Mouse (Mus musculus) midbrain, embryonic 14.5 days (tissue): ENCODE results near the gene Dctn5. TPM values are rescaled to one million over a fixed set of nuclear protein-coding genes. Genes with fewer than 3 reads are reported as not detected.

Experiments used
- polyA plus RNA-seq: library from polyadenylated mRNA; unstranded; fragments of >200 nt; fragmentation: Nextera tagmentation; extraction: Ambion mirVana; gene quantifications from 2 replicates; pipeline ENCODE4 v1.2.1, GENCODE M21; 2014

The Dctn5 gene
- polyA plus RNA-seq, 1 experiment from 2014 or later: 167 TPM

Other genes starting within 250 kb of the Dctn5 start
- 15.4 and 19.8 TPM in 2 replicates for gene Cog7, start 151.3 kb upstream of the Dctn5 start, polyA plus RNA-seq
- gene Gga2, start 111.8 kb upstream of the Dctn5 start, polyA plus RNA-seq: 33.3 and 38.3 TPM in 2 replicates
- 93.0 and 108 TPM in 2 replicates for gene Ubfd1, start 65.9 kb upstream of the Dctn5 start, polyA plus RNA-seq
- gene Ears2, start 65.8 kb upstream of the Dctn5 start, polyA plus RNA-seq: 8.2 and 11.0 TPM in 2 replicates
- gene Ndufab1, start 31.2 kb upstream of the Dctn5 start, polyA plus RNA-seq: 583 and 649 TPM in 2 replicates
- gene Palb2, start 56 bp upstream of the Dctn5 start, polyA plus RNA-seq: 5.6 TPM in 2 replicates
- 12.7 and 21.4 TPM in 2 replicates for gene Plk1, start 26.4 kb downstream of the Dctn5 start, polyA plus RNA-seq
- 1.1 and 1.6 TPM in 2 replicates for gene Ern2, start 53.2 kb downstream of the Dctn5 start, polyA plus RNA-seq
- 0.59 and 1.3 TPM in 2 replicates for gene Chp2, start 86.5 kb downstream of the Dctn5 start, polyA plus RNA-seq
- 110 and 111 TPM in 2 replicates for gene Prkcb, start 155.7 kb downstream of the Dctn5 start, polyA plus RNA-seq